9 mouse cellular contexts compared by ENCODE assay signal in the genomic region with DNA sequence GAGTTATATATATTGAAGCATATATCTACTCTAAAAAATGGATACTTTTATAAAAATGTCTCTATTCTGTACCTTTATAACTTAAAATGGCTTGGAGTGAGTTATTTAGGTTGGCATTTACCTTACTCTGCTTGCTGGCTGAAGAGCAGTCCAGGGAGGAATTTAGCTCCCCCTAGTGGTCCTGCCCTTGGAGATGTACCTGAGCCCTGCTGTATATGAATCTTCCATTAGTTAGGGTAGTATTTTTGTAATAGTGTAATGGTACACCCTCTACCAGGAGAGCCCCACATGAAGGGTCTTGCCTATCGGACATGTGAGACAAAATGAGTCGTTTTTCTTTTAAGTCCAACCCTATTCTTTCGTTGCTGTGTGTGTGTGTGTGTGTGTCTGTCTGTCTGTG. TPM values are rescaled to one million over a fixed set of nuclear protein-coding genes. Genes with fewer than 3 reads are reported as not detected.
A peak's percentile ranks its signal among the peaks of the same experiment; 100 is the strongest.
DNase-seq lines count a peak whose midpoint lies in the region; ATAC-seq and TF ChIP-seq lines count a peak whose summit lies in the region.
"Had no signal": no experiment of that assay in that cellular context is flagged by ENCODE, and none has a peak within 500 bp of the region (broad histone marks: within the 10 kb centered on the region; RNA-seq: fewer than 3 reads in every experiment).

No protein-coding gene starts in this region.

- H3K4me2 ChIP-seq in embryonic facial prominence, embryonic 11.5 days (ENCODE audit: low read depth, low read length), result no peak overlapping the region
- no peak overlapping the region for H3K4me2 ChIP-seq in hindbrain, embryonic 16.5 days (ENCODE audit: low read length)

- no peaks in the 10 kb centered on the region for H3K4me1 ChIP-seq in embryonic facial prominence, embryonic 11.5 days (ENCODE audit: control insufficient read depth, insufficient read depth, low read length)
- peaks cover 6% of the 10 kb centered on the region for H3K4me1 ChIP-seq in embryonic facial prominence, embryonic 10.5 days
- H3K4me1 ChIP-seq in spleen, adult 2 months (ENCODE audit: control insufficient read depth, insufficient read depth, insufficient read length), result no peaks in the 10 kb centered on the region; the same call in none of the 2 replicates
- peaks cover 6% of the 10 kb centered on the region; the same call in 1 of the 2 replicates for H3K4me1 ChIP-seq in hindbrain, embryonic 16.5 days (ENCODE audit: control insufficient read depth, insufficient read depth, low read depth, low read length)

- intact Hi-C loops in left cerebral cortex, postnatal 14 days (cut with DNase I), result loop anchor here (5.0 kb wide), 1 partner anchor 50 kb away; a partner anchor contains a TSS

- peak; percentile 43; the same call in 1 of the 2 replicates for TF ChIP-seq CTCF in spleen, adult 2 months (IDR thresholded peaks at IDR 0.05; ENCODE audit: extremely low read depth, insufficient read depth, insufficient read length, insufficient replicate concordance)

- no peak overlapping the region for H3K4me3 ChIP-seq in embryonic facial prominence, embryonic 11.5 days (ENCODE audit: low read depth, low read length)
- H3K4me3 ChIP-seq in embryonic facial prominence, embryonic 10.5 days, result no peak overlapping the region
- H3K4me3 ChIP-seq in spleen, adult 2 months (ENCODE audit: extremely low read depth, insufficient read depth, insufficient read length), result no peak overlapping the region
- no peak overlapping the region for H3K4me3 ChIP-seq in hindbrain, embryonic 16.5 days (ENCODE audit: low read length)

- no peak for ATAC-seq in embryonic facial prominence, embryonic 11.5 days (replicated peaks; ENCODE audit: insufficient number of reproducible peaks, low FRiP score, low TSS enrichment, low read depth)
- peak; percentile 71 for ATAC-seq in common myeloid progenitor, adult 5-6 weeks (replicated peaks; ENCODE audit: low read depth, poor library complexity, severe bottlenecking)
- ATAC-seq in hindbrain, embryonic 16.5 days, result no peak

- no peak overlapping the region for H3K27ac ChIP-seq in embryonic facial prominence, embryonic 11.5 days (replicated peaks; ENCODE audit: low read depth, low read length)
- no peak overlapping the region for H3K27ac ChIP-seq in embryonic facial prominence, embryonic 10.5 days (replicated peaks)
- no peak overlapping the region for H3K27ac ChIP-seq in spleen, adult 2 months (ENCODE audit: insufficient read depth, low read length)
- H3K27ac ChIP-seq in hindbrain, embryonic 16.5 days (ENCODE audit: low read depth, low read length), result no peak overlapping the region

- TF ChIP-seq POLR2A in spleen, adult 2 months (IDR thresholded peaks at IDR 0.05; ENCODE audit: low read depth, low read length), result no peak

- H3K9me3 ChIP-seq in embryonic facial prominence, embryonic 11.5 days (replicated peaks; ENCODE audit: control insufficient read depth, low read length), result no peaks in the 10 kb centered on the region
- H3K9me3 ChIP-seq in embryonic facial prominence, embryonic 10.5 days, result no peaks in the 10 kb centered on the region
- no peaks in the 10 kb centered on the region for H3K9me3 ChIP-seq in hindbrain, embryonic 16.5 days (ENCODE audit: control insufficient read depth, low read length)

- H3K27me3 ChIP-seq in embryonic facial prominence, embryonic 11.5 days (ENCODE audit: control insufficient read depth, insufficient read depth, low read length), result no peaks in the 10 kb centered on the region
- no peaks in the 10 kb centered on the region for H3K27me3 ChIP-seq in embryonic facial prominence, embryonic 10.5 days (replicated peaks; ENCODE audit: low read depth, poor library complexity, severe bottlenecking)
- no peaks in the 10 kb centered on the region for H3K27me3 ChIP-seq in spleen, adult 2 months (ENCODE audit: control insufficient read depth, insufficient read depth, low read length)
- no peaks in the 10 kb centered on the region for H3K27me3 ChIP-seq in hindbrain, embryonic 16.5 days (replicated peaks; ENCODE audit: control insufficient read depth, insufficient read depth, low read length)

- no peak overlapping the region for H3K9ac ChIP-seq in embryonic facial prominence, embryonic 11.5 days (replicated peaks; ENCODE audit: low read length)
- no peak overlapping the region for H3K9ac ChIP-seq in hindbrain, embryonic 16.5 days (ENCODE audit: low read depth, low read length)

- no peaks in the 10 kb centered on the region; the same call in 1 of the 2 replicates for H3K36me3 ChIP-seq in embryonic facial prominence, embryonic 11.5 days (replicated peaks; ENCODE audit: control insufficient read depth, insufficient read depth, low read depth, low read length)
- H3K36me3 ChIP-seq in embryonic facial prominence, embryonic 10.5 days (replicated peaks), result peaks cover 46% of the 10 kb centered on the region
- H3K36me3 ChIP-seq in spleen, adult 2 months (ENCODE audit: control insufficient read depth, insufficient read depth, low read length), result peaks cover 5% of the 10 kb centered on the region; the same call in 1 of the 2 replicates
- H3K36me3 ChIP-seq in hindbrain, embryonic 16.5 days (ENCODE audit: control insufficient read depth, insufficient read depth, low read length), result peaks cover 7% of the 10 kb centered on the region; the same call in 1 of the 2 replicates

- 88% methylated on average over 3 of the region's 3 CpGs for WGBS in embryonic facial prominence, embryonic 11.5 days
- 88% methylated on average over 3 of the region's 3 CpGs for WGBS in embryonic facial prominence, embryonic 10.5 days
- 73% methylated on average over 3 of the region's 3 CpGs for WGBS in spleen, adult 2 months
- WGBS in hindbrain, embryonic 16.5 days, result 93% methylated on average over 3 of the region's 3 CpGs

- DNase-seq in embryonic facial prominence, embryonic 11.5 days (ENCODE audit: low spot score), result peak; percentile 54
- no peak for DNase-seq in embryonic facial prominence, embryonic 10.5 days (ENCODE audit: low spot score)
- DNase-seq in spleen, adult 2 months (ENCODE audit: low read depth in 1 of 2, low spot score in 2 of 2), result peak; percentile 27 to 45
- no peak for DNase-seq in spleen, adult 12 weeks (ENCODE audit: low spot score)
- peak; percentile 45 to 62 for DNase-seq in left cerebral cortex, postnatal 14 days (ENCODE audit: low spot score in 2 of 2)
- DNase-seq in spleen, postnatal 10 days (ENCODE audit: low spot score in 2 of 2), result peak; percentile 19 to 60

RNA-seq across cellular contexts. Expression of a gene that starts 11.5 kb away (rescaled TPM):
- 0.13 and 0.24 TPM in 2 replicates for polyA plus RNA-seq in embryonic facial prominence, embryonic 11.5 days (2014; fragmentation: Nextera tagmentation; extraction: Ambion mirVana)
- polyA plus RNA-seq in embryonic facial prominence, embryonic 10.5 days (2016; fragmentation: Nextera tagmentation; extraction: Ambion mirVana), result 0.07 and 0.47 TPM in 2 replicates
- polyA plus RNA-seq in spleen, adult 2 months (2012; rRNA removed), result 0.01 and 0.02 TPM in 2 replicates
- 0.15 TPM in 1 of 2 replicates, not detected in the other for total RNA-seq in common myeloid progenitor, adult 5-6 weeks (2017)
- 10 to 100 TPM; 14.1 to 20.5 TPM for total RNA-seq in left cerebral cortex, postnatal 14 days (2021)
- polyA plus RNA-seq in hindbrain, embryonic 16.5 days (2015; fragmentation: Nextera tagmentation; extraction: Ambion mirVana), result 2.0 and 2.8 TPM in 2 replicates

RNA-seq across cellular contexts. Expression of a gene that starts 50.2 kb away (rescaled TPM):
- 14.7 and 17.8 TPM in 2 replicates for polyA plus RNA-seq in embryonic facial prominence, embryonic 11.5 days (2014; fragmentation: Nextera tagmentation; extraction: Ambion mirVana)
- polyA plus RNA-seq in embryonic facial prominence, embryonic 10.5 days (2016; fragmentation: Nextera tagmentation; extraction: Ambion mirVana), result 13.3 and 15.1 TPM in 2 replicates
- polyA plus RNA-seq in spleen, adult 2 months (2012; rRNA removed), result 10.2 and 17.4 TPM in 2 replicates
- total RNA-seq in common myeloid progenitor, adult 5-6 weeks (2017), result 16.9 and 20.2 TPM in 2 replicates
- 10 to 100 TPM; 65.4 to 67.4 TPM for total RNA-seq in left cerebral cortex, postnatal 14 days (2021)
- 8.0 and 9.2 TPM in 2 replicates for polyA plus RNA-seq in hindbrain, embryonic 16.5 days (2015; fragmentation: Nextera tagmentation; extraction: Ambion mirVana)

RNA-seq across cellular contexts. Expression of a gene that starts 57.4 kb away (rescaled TPM):
- polyA plus RNA-seq in embryonic facial prominence, embryonic 11.5 days (2014; fragmentation: Nextera tagmentation; extraction: Ambion mirVana), result 0.33 and 0.50 TPM in 2 replicates
- polyA plus RNA-seq in embryonic facial prominence, embryonic 10.5 days (2016; fragmentation: Nextera tagmentation; extraction: Ambion mirVana), result 0.30 and 0.36 TPM in 2 replicates
- not detected in 2 replicates for polyA plus RNA-seq in spleen, adult 2 months (2012; rRNA removed)
- 0.09 TPM in 1 of 2 replicates, not detected in the other for total RNA-seq in common myeloid progenitor, adult 5-6 weeks (2017)
- under 1 TPM in 1 of 2 experiments, not detected in 1; 0.29 TPM for total RNA-seq in left cerebral cortex, postnatal 14 days (2021)
- 0.48 and 0.49 TPM in 2 replicates for polyA plus RNA-seq in hindbrain, embryonic 16.5 days (2015; fragmentation: Nextera tagmentation; extraction: Ambion mirVana)
- total RNA-seq: adrenal gland, adult 18-20 months had no signal

Comparison
In these comparisons a context has a peak if more than half of its experiments do, and no peak if none do; other contexts are left out.
1. DNase-seq: peak in embryonic facial prominence, embryonic 11.5 days (single experiment), spleen, adult 2 months (2 of 2), left cerebral cortex, postnatal 14 days (2 of 2) and spleen, postnatal 10 days (2 of 2); none in embryonic facial prominence, embryonic 10.5 days (single experiment) and spleen, adult 12 weeks (single experiment).